Mouse (Mus musculus): ENCODE data around the gene Exog. TPM values are rescaled to one million over a fixed set of nuclear protein-coding genes. Genes with fewer than 3 reads are reported as not detected.
A peak's percentile ranks its signal among the peaks of the same experiment; 100 is the strongest.

Exog gene
- polyA plus RNA-seq (2012; ENCODE audit: insufficient read depth, low replicate concordance): 0.72 TPM in 1 of 2 replicates, not detected in the other

GRCm38 (mm10) chr9:119444738-119445429 lies at the start of gene Exog:
Gene Exog, plus strand, starts transcription at chr9:119444943.
- H3K4me1 ChIP-seq: peaks cover 24% of the 10 kb centered on the region
- H3K9me3 ChIP-seq: no peaks in the 10 kb centered on the region
- peak within 1 kb of the TSS; percentile 98 for H3K4me3 ChIP-seq (replicated peaks)
- no peak for TF ChIP-seq FLI1 (IDR thresholded peaks at IDR 0.05; ENCODE audit: low read length)
- TF ChIP-seq GATA1 (IDR thresholded peaks at IDR 0.05; ENCODE audit: borderline replicate concordance, low read length): no peak
- peaks cover 36% of the 10 kb centered on the region for H3K36me3 ChIP-seq (replicated peaks; ENCODE audit: low read length)
- H3K27me3 ChIP-seq (replicated peaks): no peaks in the 10 kb centered on the region

GRCm38 (mm10) chr9:119401351-119401750 lies 43.4 kb upstream of the Exog start:
- Histone ChIP-seq H3K27me3 (replicated peaks) (peaks cover 61% of the 10 kb centered on the region), H3K36me3 (replicated peaks; ENCODE audit: low read length) (no peaks in the 10 kb centered on the region), H3K4me1 (peaks cover 31% of the 10 kb centered on the region), H3K4me3 (replicated peaks) (peak overlapping the region; percentile 93), H3K9me3 (peaks cover 4% of the 10 kb centered on the region)
- no peak for TF ChIP-seq FLI1 (IDR thresholded peaks at IDR 0.05; ENCODE audit: low read length)
- TF ChIP-seq GATA1 (IDR thresholded peaks at IDR 0.05; ENCODE audit: borderline replicate concordance, low read length): no peak

- TF ChIP-seq FLI1 (IDR thresholded peaks at IDR 0.05; ENCODE audit: low read length) (no peak), GATA1 (IDR thresholded peaks at IDR 0.05; ENCODE audit: borderline replicate concordance, low read length) (no peak)
Observed at GRCm38 (mm10) chr9:119401801-119402214, 42.9 kb upstream of the Exog start, which contains the start of gene Acvr2b. Gene Acvr2b, plus strand, starts transcription at chr9:119402118.

GRCm38 (mm10) chr9:119402253-119403235 lies 42.2 kb upstream of the Exog start:
- no peaks in the 10 kb centered on the region for H3K36me3 ChIP-seq (replicated peaks; ENCODE audit: low read length)
- TF ChIP-seq GATA1 (IDR thresholded peaks at IDR 0.05; ENCODE audit: borderline replicate concordance, low read length) (no peak), FLI1 (IDR thresholded peaks at IDR 0.05; ENCODE audit: low read length) (no peak)
- peaks cover 71% of the 10 kb centered on the region for H3K27me3 ChIP-seq (replicated peaks)
- H3K4me3 ChIP-seq (replicated peaks): peak overlapping the region; percentile 93
- H3K4me1 ChIP-seq: peaks cover 31% of the 10 kb centered on the region
- peaks cover 4% of the 10 kb centered on the region for H3K9me3 ChIP-seq

More at GRCm38 (mm10) chr9:119401801-119402214, 42.9 kb upstream of the Exog start, which contains the start of gene Acvr2b:
- H3K36me3 ChIP-seq (replicated peaks; ENCODE audit: low read length): no peaks in the 10 kb centered on the region
- H3K27me3 ChIP-seq (replicated peaks): peaks cover 64% of the 10 kb centered on the region
- H3K4me1 ChIP-seq: peaks cover 31% of the 10 kb centered on the region
- peaks cover 4% of the 10 kb centered on the region for H3K9me3 ChIP-seq
- H3K4me3 ChIP-seq (replicated peaks): peak within 1 kb of the TSS; percentile 93

- Histone ChIP-seq H3K4me3 (replicated peaks) (peak overlapping the region; percentile 93), H3K27me3 (replicated peaks) (peaks cover 75% of the 10 kb centered on the region), H3K9me3 (peaks cover 4% of the 10 kb centered on the region), H3K4me1 (peaks cover 31% of the 10 kb centered on the region), H3K36me3 (replicated peaks; ENCODE audit: low read length) (no peaks in the 10 kb centered on the region)
- TF ChIP-seq FLI1 (IDR thresholded peaks at IDR 0.05; ENCODE audit: low read length) (no peak), GATA1 (IDR thresholded peaks at IDR 0.05; ENCODE audit: borderline replicate concordance, low read length) (no peak)
Observed at GRCm38 (mm10) chr9:119403236-119403641, 41.5 kb upstream of the Exog start.

- Histone ChIP-seq H3K36me3 (replicated peaks; ENCODE audit: low read length) (no peaks in the 10 kb centered on the region), H3K9me3 (peaks cover 2% of the 10 kb centered on the region), H3K4me3 (replicated peaks) (peak overlapping the region; percentile 71), H3K27me3 (replicated peaks) (peaks cover 76% of the 10 kb centered on the region), H3K4me1 (peaks cover 34% of the 10 kb centered on the region)
- TF ChIP-seq GATA1 (IDR thresholded peaks at IDR 0.05; ENCODE audit: borderline replicate concordance, low read length) (no peak), FLI1 (IDR thresholded peaks at IDR 0.05; ENCODE audit: low read length) (no peak)
Observed at GRCm38 (mm10) chr9:119404090-119404489, 40.7 kb upstream of the Exog start.

- TF ChIP-seq GATA1 (IDR thresholded peaks at IDR 0.05; ENCODE audit: borderline replicate concordance, low read length) (no peak), FLI1 (IDR thresholded peaks at IDR 0.05; ENCODE audit: low read length) (no peak)
- H3K9me3 ChIP-seq: peaks cover 22% of the 10 kb centered on the region
- H3K27me3 ChIP-seq (replicated peaks): peaks cover 59% of the 10 kb centered on the region
- H3K4me1 ChIP-seq: peaks cover 23% of the 10 kb centered on the region
- no peak overlapping the region for H3K4me3 ChIP-seq (replicated peaks)
- no peaks in the 10 kb centered on the region for H3K36me3 ChIP-seq (replicated peaks; ENCODE audit: low read length)
Observed at GRCm38 (mm10) chr9:119407884-119408283, 36.9 kb upstream of the Exog start.

- TF ChIP-seq FLI1 (IDR thresholded peaks at IDR 0.05; ENCODE audit: low read length) (no peak), GATA1 (IDR thresholded peaks at IDR 0.05; ENCODE audit: borderline replicate concordance, low read length) (no peak)
- Histone ChIP-seq H3K4me3 (replicated peaks) (no peak overlapping the region), H3K4me1 (peaks cover 11% of the 10 kb centered on the region), H3K36me3 (replicated peaks; ENCODE audit: low read length) (no peaks in the 10 kb centered on the region), H3K9me3 (peaks cover 31% of the 10 kb centered on the region), H3K27me3 (replicated peaks) (peaks cover 49% of the 10 kb centered on the region)
Observed at GRCm38 (mm10) chr9:119408898-119409664, 35.7 kb upstream of the Exog start.

- peaks cover 34% of the 10 kb centered on the region for H3K9me3 ChIP-seq
- no peaks in the 10 kb centered on the region for H3K36me3 ChIP-seq (replicated peaks; ENCODE audit: low read length)
- H3K27me3 ChIP-seq (replicated peaks): peaks cover 44% of the 10 kb centered on the region
- no peak for TF ChIP-seq GATA1 (IDR thresholded peaks at IDR 0.05; ENCODE audit: borderline replicate concordance, low read length)
- no peak for TF ChIP-seq FLI1 (IDR thresholded peaks at IDR 0.05; ENCODE audit: low read length)
- no peak overlapping the region for H3K4me3 ChIP-seq (replicated peaks)
- peaks cover 9% of the 10 kb centered on the region; the same call in 1 of the 2 replicates for H3K4me1 ChIP-seq
Observed at GRCm38 (mm10) chr9:119409864-119410263, 34.9 kb upstream of the Exog start.
